8 mouse cellular contexts compared by ENCODE assay signal in the genomic region with DNA sequence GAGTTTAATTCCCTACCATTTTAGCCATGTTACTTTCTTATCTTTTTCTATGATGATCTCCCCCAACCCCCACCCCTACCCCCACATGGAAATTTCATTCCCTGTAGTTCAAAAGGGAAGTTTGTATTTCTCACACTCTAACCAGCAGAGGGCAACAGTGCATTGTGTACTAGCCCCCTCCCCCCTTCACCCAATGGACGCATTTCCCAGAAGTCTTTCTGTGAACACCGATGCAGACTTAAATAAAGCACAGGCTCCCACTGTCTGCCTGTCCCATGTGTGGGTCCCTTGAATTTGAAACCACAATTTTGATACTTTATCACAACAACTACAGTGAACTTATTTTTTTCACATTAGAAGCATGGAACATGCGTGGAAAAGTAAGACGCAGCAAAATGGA.
DNase-seq lines count a peak whose midpoint lies in the region; ATAC-seq and TF ChIP-seq lines count a peak whose summit lies in the region.

No protein-coding gene starts in this region.

- peak overlapping the region; percentile 30; the same call in 1 of the 2 replicates for H3K4me2 ChIP-seq in intestine, embryonic 14.5 days (ENCODE audit: low read length)
- H3K4me2 ChIP-seq in intestine, embryonic 16.5 days (ENCODE audit: low read depth, low read length): no peak overlapping the region

- TF ChIP-seq CTCF in liver, adult 2 months (IDR thresholded peaks at IDR 0.05; ENCODE audit: low read depth, low read length): peak; percentile 53; the same call in 1 of the 2 replicates

- H3K9me3 ChIP-seq in intestine, embryonic 14.5 days (ENCODE audit: control insufficient read depth, low read length): no peaks in the 10 kb centered on the region
- H3K9me3 ChIP-seq in intestine, embryonic 16.5 days (ENCODE audit: control insufficient read depth, low read length): no peaks in the 10 kb centered on the region

- no peak overlapping the region for H3K4me3 ChIP-seq in intestine, embryonic 14.5 days (ENCODE audit: low read depth, low read length)
- no peak overlapping the region for H3K4me3 ChIP-seq in intestine, embryonic 16.5 days (ENCODE audit: low read length)
- H3K4me3 ChIP-seq in liver, adult 2 months (ENCODE audit: insufficient read depth, low read depth, low read length): no peak overlapping the region

- DNase-seq in intestine, embryonic 14.5 days (ENCODE audit: low spot score): peak; percentile 66
- DNase-seq in R1 (ENCODE audit: low read depth, low spot score): peak; percentile 80
- DNase-seq in embryo, embryonic 9.5 days (ENCODE audit: extremely low spot score): peak; percentile 74
- peak; percentile 49 for DNase-seq in liver, adult 2 months (ENCODE audit: extremely low read depth, low read depth, low spot score)
- peak; percentile 20 for DNase-seq in skeletal muscle tissue, adult 2 months (ENCODE audit: low read depth, low spot score)
- no peak for DNase-seq in spleen, postnatal 36 days (ENCODE audit: low spot score in 2 of 2)

- H3K27me3 ChIP-seq in intestine, embryonic 14.5 days (replicated peaks; ENCODE audit: control insufficient read depth, insufficient read depth, low read length): no peaks in the 10 kb centered on the region
- no peaks in the 10 kb centered on the region for H3K27me3 ChIP-seq in intestine, embryonic 16.5 days (replicated peaks; ENCODE audit: control insufficient read depth, insufficient read depth, low read length)
- no peaks in the 10 kb centered on the region for H3K27me3 ChIP-seq in liver, adult 2 months (ENCODE audit: control insufficient read depth, insufficient read depth, low read length)

- no peak overlapping the region for H3K9ac ChIP-seq in intestine, embryonic 14.5 days (ENCODE audit: low read length)
- H3K9ac ChIP-seq in intestine, embryonic 16.5 days (ENCODE audit: low read depth, low read length): no peak overlapping the region
- no peak overlapping the region for H3K9ac ChIP-seq in liver, adult 2 months (ENCODE audit: low read depth, low read length)

- no peak for TF ChIP-seq POLR2A in liver, adult 2 months (IDR thresholded peaks at IDR 0.05; ENCODE audit: extremely low read depth, insufficient read depth, low read length)

- no peaks in the 10 kb centered on the region for H3K36me3 ChIP-seq in intestine, embryonic 14.5 days (ENCODE audit: control insufficient read depth, insufficient read depth, low read length)
- no peaks in the 10 kb centered on the region for H3K36me3 ChIP-seq in intestine, embryonic 16.5 days (ENCODE audit: control insufficient read depth, insufficient read depth, low read length)
- H3K36me3 ChIP-seq in liver, adult 2 months (ENCODE audit: control insufficient read depth, insufficient read depth, low read length): no peaks in the 10 kb centered on the region

- no peak for ATAC-seq in intestine, embryonic 14.5 days (replicated peaks; ENCODE audit: low FRiP score, low TSS enrichment, low read depth)
- ATAC-seq in intestine, embryonic 16.5 days: no peak
- peak; percentile 51 to 76; a peak in 3 of 4 replicates for ATAC-seq in hematopoietic stem cell, adult 5-6 weeks (replicated peaks in 1 of 2; ENCODE audit: insufficient read depth in 1 of 2, low FRiP score in 2 of 2, low TSS enrichment in 1 of 2, low read depth in 1 of 2, poor library complexity in 2 of 2, severe bottlenecking in 2 of 2)

- peaks cover 4% of the 10 kb centered on the region; the same call in 1 of the 2 replicates for H3K4me1 ChIP-seq in intestine, embryonic 14.5 days (replicated peaks; ENCODE audit: control insufficient read depth, insufficient read depth, low read length)
- peaks cover 3% of the 10 kb centered on the region; the same call in 1 of the 2 replicates for H3K4me1 ChIP-seq in intestine, embryonic 16.5 days (ENCODE audit: control insufficient read depth, insufficient read depth, low read length)
- H3K4me1 ChIP-seq in liver, adult 2 months (ENCODE audit: control insufficient read depth, insufficient read depth, low read length): no peaks in the 10 kb centered on the region; the same call in 1 of the 2 replicates

- H3K27ac ChIP-seq in intestine, embryonic 14.5 days (ENCODE audit: low read depth): no peak overlapping the region
- H3K27ac ChIP-seq in intestine, embryonic 16.5 days (ENCODE audit: low read length): no peak overlapping the region
- H3K27ac ChIP-seq in liver, adult 2 months (replicated peaks; ENCODE audit: insufficient read depth, low read depth, low read length): no peak overlapping the region

- 42% methylated on average over 4 of the region's 4 CpGs for WGBS in intestine, embryonic 14.5 days
- WGBS in intestine, embryonic 16.5 days: 41% methylated on average over 4 of the region's 4 CpGs
- WGBS in liver, adult 2 months: 34% methylated on average over 4 of the region's 4 CpGs

- no peaks in the 10 kb centered on the region for H3K79me2 ChIP-seq in liver, adult 2 months (ENCODE audit: control insufficient read depth, insufficient read depth, low read length)

Comparison
In these comparisons a context has a peak if more than half of its experiments do, and no peak if none do; other contexts are left out.
1. ATAC-seq: peak in hematopoietic stem cell, adult 5-6 weeks (2 of 2); none in intestine, embryonic 14.5 days (single experiment) and intestine, embryonic 16.5 days (single experiment).
2. DNase-seq: peak in intestine, embryonic 14.5 days (single experiment), R1 (single experiment), embryo, embryonic 9.5 days (single experiment), liver, adult 2 months (single experiment) and skeletal muscle tissue, adult 2 months (single experiment); none in spleen, postnatal 36 days (0 of 2).